Mouse (Mus musculus): ENCODE measurements around the gene Cdk14. TPM values are rescaled to one million over a fixed set of nuclear protein-coding genes. Genes with fewer than 3 reads are reported as not detected.

Gene Cdk14
- total and polyA plus RNA-seq, 2 experiments from 2014 or later: 34.8 to 54.0 TPM

- whole genome bisulfite sequencing: 85% methylated on average over 4 of the region's 4 CpGs
- no peak overlapping the region for H3K27ac ChIP-seq (ENCODE audit: low read depth, low read length)
- DNase-seq (no peak), ATAC-seq (no peak)
- no peak overlapping the region for H3K4me2 ChIP-seq (ENCODE audit: low read depth)
- H3K9me3 ChIP-seq (ENCODE audit: low read length): no peaks in the 10 kb centered on the region
- H3K9ac ChIP-seq: no peak overlapping the region
- H3K27me3 ChIP-seq (ENCODE audit: insufficient read depth, low read length): no peaks in the 10 kb centered on the region
- H3K4me1 ChIP-seq (ENCODE audit: insufficient read depth): no peaks in the 10 kb centered on the region
- TF ChIP-seq CTCF (IDR thresholded peaks at IDR 0.05; ENCODE audit: low read depth): no peak
- no peak overlapping the region for H3K4me3 ChIP-seq (ENCODE audit: low read depth, low read length)
- H3K36me3 ChIP-seq (ENCODE audit: insufficient read depth): peaks cover 4% of the 10 kb centered on the region
These were observed 193.1 kb downstream of the Cdk14 start for GRCm38 (mm10) chr5:5226966-5227365.

- ATAC-seq (no peak), DNase-seq (no peak)
- H3K4me2 ChIP-seq (ENCODE audit: low read depth): no peak overlapping the region
- no peaks in the 10 kb centered on the region for H3K36me3 ChIP-seq (ENCODE audit: insufficient read depth)
- TF ChIP-seq CTCF (IDR thresholded peaks at IDR 0.05; ENCODE audit: low read depth): no peak
- H3K27me3 ChIP-seq (ENCODE audit: insufficient read depth, low read length): no peaks in the 10 kb centered on the region
- H3K27ac ChIP-seq (ENCODE audit: low read depth, low read length): no peak overlapping the region
- no peak overlapping the region for H3K4me3 ChIP-seq (ENCODE audit: low read depth, low read length)
- 60% methylated on average over 1 of the region's 1 CpGs for WGBS
- H3K4me1 ChIP-seq (ENCODE audit: insufficient read depth): peaks cover 6% of the 10 kb centered on the region; the same call in 1 of the 2 replicates
- no peak overlapping the region for H3K9ac ChIP-seq
- no peaks in the 10 kb centered on the region for H3K9me3 ChIP-seq (ENCODE audit: low read length)
These were observed 208.4 kb downstream of the Cdk14 start for GRCm38 (mm10) chr5:5211780-5212135.

- 42% methylated on average over 7 of the region's 7 CpGs for WGBS
- Histone ChIP-seq H3K27ac (ENCODE audit: low read depth, low read length) (no peak overlapping the region), H3K4me1 (ENCODE audit: insufficient read depth) (peaks cover 6% of the 10 kb centered on the region; the same call in 1 of the 2 replicates), H3K9ac (no peak overlapping the region), H3K9me3 (ENCODE audit: low read length) (no peaks in the 10 kb centered on the region), H3K4me2 (ENCODE audit: low read depth) (no peak overlapping the region), H3K27me3 (ENCODE audit: insufficient read depth, low read length) (no peaks in the 10 kb centered on the region), H3K36me3 (ENCODE audit: insufficient read depth) (no peaks in the 10 kb centered on the region), H3K4me3 (ENCODE audit: low read depth, low read length) (no peak overlapping the region)
- TF ChIP-seq CTCF (IDR thresholded peaks at IDR 0.05; ENCODE audit: low read depth): no peak
- peak; percentile 55; the same call in 1 of the 2 replicates for ATAC-seq
- DNase-seq: no peak
These were observed 208.9 kb downstream of the Cdk14 start for GRCm38 (mm10) chr5:5211034-5211779.

DNA sequence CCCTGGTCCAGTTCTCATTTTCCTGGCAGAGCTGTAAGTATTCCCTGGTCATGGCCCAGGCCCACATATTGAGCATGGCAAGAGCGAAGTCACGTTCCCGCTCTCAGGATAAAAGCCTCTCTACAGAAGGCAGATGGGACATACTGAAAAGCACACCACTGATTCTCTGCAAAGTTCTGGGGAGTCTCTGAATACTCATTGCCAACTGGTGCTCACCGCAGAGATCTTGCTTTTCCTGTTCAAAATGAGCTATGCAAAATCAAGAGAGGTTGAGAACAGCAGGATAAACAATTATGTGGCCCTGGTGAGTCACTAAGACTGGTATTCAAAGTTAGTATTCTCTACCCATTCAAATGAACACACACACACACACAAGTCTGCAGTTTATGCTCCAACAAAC lies 212.1 kb downstream of the Cdk14 start:
- no peak overlapping the region for H3K27ac ChIP-seq (ENCODE audit: low read depth, low read length)
- no peak overlapping the region for H3K4me2 ChIP-seq (ENCODE audit: low read depth)
- no peak overlapping the region for H3K4me3 ChIP-seq (ENCODE audit: low read depth, low read length)
- ATAC-seq (peak; percentile 34; the same call in 1 of the 2 replicates), DNase-seq (no peak)
- H3K36me3 ChIP-seq (ENCODE audit: insufficient read depth): no peaks in the 10 kb centered on the region
- TF ChIP-seq CTCF (IDR thresholded peaks at IDR 0.05; ENCODE audit: low read depth): no peak
- H3K9ac ChIP-seq: no peak overlapping the region
- no peaks in the 10 kb centered on the region for H3K9me3 ChIP-seq (ENCODE audit: low read length)
- peaks cover 6% of the 10 kb centered on the region; the same call in 1 of the 2 replicates for H3K4me1 ChIP-seq (ENCODE audit: insufficient read depth)
- no peaks in the 10 kb centered on the region for H3K27me3 ChIP-seq (ENCODE audit: insufficient read depth, low read length)
- 60% methylated on average over 4 of the region's 4 CpGs for whole genome bisulfite sequencing

GRCm38 (mm10) chr5:5206012-5206411 lies 214.1 kb downstream of the Cdk14 start:
- H3K27me3 ChIP-seq (ENCODE audit: insufficient read depth, low read length): no peaks in the 10 kb centered on the region
- no peaks in the 10 kb centered on the region for H3K36me3 ChIP-seq (ENCODE audit: insufficient read depth)
- 72% methylated on average over 9 of the region's 9 CpGs for WGBS
- H3K4me2 ChIP-seq (ENCODE audit: low read depth): no peak overlapping the region
- TF ChIP-seq CTCF (IDR thresholded peaks at IDR 0.05; ENCODE audit: low read depth): no peak
- H3K4me1 ChIP-seq (ENCODE audit: insufficient read depth): no peaks in the 10 kb centered on the region; the same call in 1 of the 2 replicates
- H3K9ac ChIP-seq: no peak overlapping the region
- H3K27ac ChIP-seq (ENCODE audit: low read depth, low read length): no peak overlapping the region
- DNase-seq (no peak), ATAC-seq (no peak)
- H3K9me3 ChIP-seq (ENCODE audit: low read length): no peaks in the 10 kb centered on the region
- H3K4me3 ChIP-seq (ENCODE audit: low read depth, low read length): no peak overlapping the region

GRCm38 (mm10) chr5:5194562-5195221 lies 225.4 kb downstream of the Cdk14 start:
- no peaks in the 10 kb centered on the region for H3K9me3 ChIP-seq (ENCODE audit: low read length)
- no peak overlapping the region for H3K4me3 ChIP-seq (ENCODE audit: low read depth, low read length)
- ATAC-seq (no peak), DNase-seq (no peak)
- TF ChIP-seq CTCF (IDR thresholded peaks at IDR 0.05; ENCODE audit: low read depth): no peak
- no peak overlapping the region for H3K9ac ChIP-seq
- WGBS: 92% methylated on average over 5 of the region's 5 CpGs
- no peak overlapping the region for H3K4me2 ChIP-seq (ENCODE audit: low read depth)
- H3K4me1 ChIP-seq (ENCODE audit: insufficient read depth): no peaks in the 10 kb centered on the region
- H3K27ac ChIP-seq (ENCODE audit: low read depth, low read length): no peak overlapping the region
- H3K27me3 ChIP-seq (ENCODE audit: insufficient read depth, low read length): no peaks in the 10 kb centered on the region
- H3K36me3 ChIP-seq (ENCODE audit: insufficient read depth): no peaks in the 10 kb centered on the region

DNA sequence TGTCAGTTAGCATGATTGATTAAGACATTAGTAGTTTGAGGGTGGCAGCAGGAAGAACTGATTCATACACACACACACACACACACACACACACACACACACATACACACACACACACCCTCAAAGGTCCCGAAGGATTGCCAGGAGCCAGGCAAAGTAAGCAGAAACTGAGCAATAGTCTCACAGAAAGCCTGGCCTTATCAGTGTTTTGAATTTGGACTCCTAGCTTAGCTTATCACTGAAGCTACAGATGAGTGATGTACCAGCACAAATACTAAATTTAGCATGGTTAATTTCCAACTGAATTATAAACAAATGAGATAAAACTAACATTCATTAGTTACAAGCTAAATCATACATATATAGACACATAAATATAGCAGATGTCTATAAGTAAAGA lies 230.5 kb downstream of the Cdk14 start:
- ATAC-seq: no peak
- 83% methylated on average over 1 of the region's 1 CpGs for WGBS
- no peaks in the 10 kb centered on the region for H3K27me3 ChIP-seq (ENCODE audit: insufficient read depth, low read length)
- H3K27ac ChIP-seq (ENCODE audit: low read depth, low read length): no peak overlapping the region
- no peak for TF ChIP-seq CTCF (IDR thresholded peaks at IDR 0.05; ENCODE audit: low read depth)
- no peak overlapping the region for H3K4me3 ChIP-seq (ENCODE audit: low read depth, low read length)
- no peak for DNase-seq
- no peaks in the 10 kb centered on the region for H3K4me1 ChIP-seq (ENCODE audit: insufficient read depth)
- no peak overlapping the region for H3K9ac ChIP-seq
- H3K4me2 ChIP-seq (ENCODE audit: low read depth): no peak overlapping the region
- no peaks in the 10 kb centered on the region for H3K9me3 ChIP-seq (ENCODE audit: low read length)
- H3K36me3 ChIP-seq (ENCODE audit: insufficient read depth): no peaks in the 10 kb centered on the region
